Mouse (Mus musculus) leukemia stem cell, adult 10-12 weeks (primary cell): ENCODE results near the gene 5530400C23Rik. TPM values are rescaled to one million over a fixed set of nuclear protein-coding genes. Genes with fewer than 3 reads are reported as not detected.

Experiments used
- polyA plus RNA-seq: library from polyadenylated mRNA; stranded (reverse); fragments of >175 nt; gene quantifications from 2 replicates; pipeline ENCODE4 v1.2.3, GENCODE M21; 2012; ENCODE audit warnings: low replicate concordance

Gene 5530400C23Rik
- polyA plus RNA-seq = not detected in 2 replicates

DNA sequence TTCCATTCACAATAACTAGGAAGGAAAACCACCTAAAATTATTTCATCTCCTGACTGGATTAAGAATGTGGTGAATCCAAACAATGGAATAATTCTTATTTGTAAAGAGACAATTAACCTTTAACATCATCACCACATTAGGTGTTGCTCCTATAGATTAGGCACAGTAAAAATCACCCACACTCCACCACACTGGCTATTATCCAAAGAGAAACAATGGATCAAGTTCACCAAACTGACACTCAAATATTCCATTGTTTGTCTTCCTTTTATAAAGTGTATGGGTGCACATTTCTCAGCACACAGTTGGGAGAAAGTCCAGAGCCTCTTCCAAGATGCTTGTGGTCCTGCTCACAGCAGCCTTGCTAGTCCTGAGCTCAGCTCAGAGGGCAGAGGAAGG lies at the start of gene 5530400C23Rik:
Gene 5530400C23Rik, plus strand, starts transcription at position 301 of the 400 bp plus-strand sequence.

Other genes starting within 250 kb of the 5530400C23Rik start
- not detected in 2 replicates for gene Tas2r140, start 236.4 kb upstream of the 5530400C23Rik start, polyA plus RNA-seq
- gene Smim10l1, start 187.3 kb upstream of the 5530400C23Rik start, polyA plus RNA-seq = 55.1 and 59.2 TPM in 2 replicates